Mouse (Mus musculus) skeletal muscle tissue, adult 2 months (tissue): Measurements from ENCODE around the gene Zfp871.
"Not testable (repeated sequence)": the region's sequence is repeated elsewhere in the genome, so short reads cannot be mapped to it uniquely, and the experiment has no call there.

Experiments
- DNase-seq: peaks from one replicate; pipeline ENCODE4 v3.0.0-alpha.2; 2012; ENCODE audit warnings: low read depth, low spot score

Zfp871 gene

GRCm38 (mm10) chr17:32738406-32738805 lies 49.7 kb downstream of the Zfp871 start:
- DNase-seq: no peak

GRCm38 (mm10) chr17:32729029-32729428 lies 59.1 kb downstream of the Zfp871 start:
- DNase-seq: no peak

GRCm38 (mm10) chr17:32726360-32726759 lies 61.7 kb downstream of the Zfp871 start:
- not testable (repeated sequence) for DNase-seq

GRCm38 (mm10) chr17:32722771-32723170 lies 65.3 kb downstream of the Zfp871 start:
- no peak for DNase-seq

GRCm38 (mm10) chr17:32722151-32722550 lies 65.9 kb downstream of the Zfp871 start:
- not testable (repeated sequence) for DNase-seq
